Mouse (Mus musculus) hindlimb bud, embryonic 11.5 days (tissue): ENCODE results near the gene Pole4.
A peak's percentile ranks its signal among the peaks of the same experiment; 100 is the strongest.
"Not testable (repeated sequence)": the region's sequence is repeated elsewhere in the genome, so short reads cannot be mapped to it uniquely, and the experiment has no call there.

ENCODE experiments used
- DNase-seq: peaks from one replicate; pipeline ENCODE4 v3.0.0-alpha.2; 2012; ENCODE audit warnings: low read depth, low spot score; ENCODE audit errors: extremely low spot score

The Pole4 gene

DNA sequence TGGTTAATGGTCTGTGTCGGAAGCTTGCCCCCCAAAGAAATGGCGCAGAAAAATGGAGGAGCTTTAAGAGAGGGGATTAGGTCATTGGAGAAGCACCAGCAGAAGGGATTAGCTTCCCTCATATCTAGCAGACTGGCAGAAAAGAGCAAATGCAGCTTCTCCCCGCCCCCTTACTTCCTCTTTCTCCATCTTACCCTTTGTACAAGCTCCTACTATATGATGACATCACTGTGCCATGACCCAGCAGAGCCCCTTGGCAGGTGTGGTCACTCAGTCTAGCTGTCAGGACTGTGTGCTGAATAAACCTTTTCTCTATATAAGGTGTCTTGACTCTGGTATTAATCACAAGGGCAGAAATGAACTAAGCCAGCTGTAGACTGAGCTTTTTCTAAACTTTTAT lies 10.5 kb upstream of the Pole4 start:
- DNase-seq = no peak

DNA sequence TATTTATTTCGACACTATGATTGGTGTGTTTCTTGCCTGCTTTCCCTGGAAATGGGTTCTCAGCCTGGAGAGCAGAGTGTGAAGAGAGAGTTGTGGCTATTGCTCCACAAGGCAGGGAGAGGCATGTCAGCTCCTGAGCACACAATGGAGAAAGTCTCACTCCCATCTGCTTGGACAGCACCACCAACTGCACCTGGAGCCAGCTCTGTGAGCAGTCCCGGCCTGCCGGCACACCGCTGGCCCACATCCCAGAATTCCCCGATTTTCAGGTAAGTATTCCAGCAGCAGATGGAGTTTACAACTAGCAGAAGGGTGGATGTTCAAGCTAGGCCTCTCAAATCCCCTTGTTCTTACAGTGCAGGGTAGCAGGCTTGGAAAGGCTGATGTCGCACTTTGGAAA lies 10.1 kb upstream of the Pole4 start:
- DNase-seq = no peak

- DNase-seq = no peak
Observed at GRCm38 (mm10) chr6:82714841-82715240, 9.7 kb upstream of the Pole4 start.

GRCm38 (mm10) chr6:82714243-82714642 lies 9.1 kb upstream of the Pole4 start:
- DNase-seq = peak; percentile 58

GRCm38 (mm10) chr6:82707742-82708141 lies 2.6 kb upstream of the Pole4 start:
- DNase-seq = no peak

- no peak for DNase-seq
Observed at GRCm38 (mm10) chr6:82707241-82707640, 2.1 kb upstream of the Pole4 start.

- DNase-seq = no peak
Observed at GRCm38 (mm10) chr6:82703710-82704109, 1.5 kb downstream of the Pole4 start.

DNA sequence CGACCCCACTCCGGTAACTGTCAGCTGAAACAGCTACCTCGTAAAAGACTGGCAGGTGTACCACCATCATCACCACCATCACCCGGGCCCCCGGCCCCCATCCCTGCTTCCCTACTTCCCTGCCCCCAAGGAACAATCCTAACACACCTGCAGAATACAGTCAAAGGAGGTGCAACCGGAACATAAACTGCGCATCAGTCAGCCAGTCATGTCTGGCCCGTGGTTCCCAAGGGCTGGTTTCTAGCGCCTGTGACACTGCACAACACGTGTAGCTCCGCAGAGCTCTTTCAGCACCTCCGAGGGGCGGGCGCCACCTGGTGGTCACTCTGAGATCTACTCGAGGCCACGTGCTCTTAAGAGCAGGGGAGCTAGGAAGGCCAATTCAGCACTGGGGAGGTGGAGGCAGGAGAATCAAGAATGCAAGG lies 2.6 kb downstream of the Pole4 start:
- peak; percentile 42 for DNase-seq

GRCm38 (mm10) chr6:82701296-82701695 lies 3.9 kb downstream of the Pole4 start:
- DNase-seq = no peak

DNA sequence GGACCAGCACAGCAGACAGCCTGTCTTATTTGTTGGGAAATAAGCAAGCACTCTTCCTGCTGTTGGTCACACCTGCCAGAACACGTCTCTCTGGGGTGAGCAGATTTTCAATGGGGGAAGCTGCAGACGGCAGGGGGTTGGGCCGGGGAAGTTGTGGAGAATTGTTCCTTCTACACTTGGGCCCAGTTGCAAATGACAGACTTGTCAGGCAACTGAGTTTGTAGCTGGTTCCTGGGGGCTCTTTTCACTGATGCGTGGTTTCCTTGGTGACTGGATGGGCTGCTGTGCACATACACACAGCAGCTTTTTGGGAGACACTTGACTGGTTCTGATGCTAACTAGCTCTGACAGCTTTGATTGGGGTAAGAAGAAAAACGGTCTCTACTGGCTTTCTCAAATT lies 5.3 kb downstream of the Pole4 start:
- no peak for DNase-seq

DNA sequence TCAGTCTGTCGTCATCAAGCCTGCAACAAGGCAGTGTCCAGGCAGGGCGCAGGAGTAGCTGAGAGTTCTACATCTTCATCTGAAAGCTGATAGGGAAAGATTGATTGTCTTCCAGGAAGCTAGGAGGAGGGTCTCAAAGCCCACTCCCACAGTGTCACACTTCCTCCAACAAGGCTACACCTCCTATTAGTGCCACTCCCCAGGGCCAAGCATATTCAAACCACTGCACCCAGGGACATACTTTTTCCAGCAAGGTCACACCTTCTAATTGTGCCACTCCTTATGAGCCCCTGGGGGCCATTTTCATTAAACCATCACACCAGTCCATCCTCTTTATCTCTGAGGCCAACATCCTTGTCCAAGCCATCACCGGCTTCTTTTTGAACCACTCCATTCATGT lies 8.4 kb downstream of the Pole4 start:
- DNase-seq = no peak

DNA sequence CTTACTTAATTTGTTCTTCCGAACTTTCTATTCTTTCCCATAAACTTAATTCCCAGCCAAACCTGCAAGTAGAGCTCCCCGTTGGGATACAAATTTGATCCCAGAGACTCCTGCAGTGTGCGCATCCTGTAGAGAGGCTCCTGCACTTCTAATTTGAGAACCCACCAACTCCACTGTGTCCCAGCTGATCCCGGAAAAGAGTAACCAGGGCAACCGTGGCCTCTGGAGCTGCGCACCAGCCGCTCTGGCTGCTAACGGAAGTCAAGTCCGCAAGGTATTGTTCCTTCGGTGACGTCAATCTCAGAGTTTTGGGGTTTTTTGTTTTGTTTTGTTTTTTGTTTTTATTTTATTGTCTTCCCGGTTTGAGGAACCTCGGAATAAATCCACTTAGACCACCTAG lies 10.5 kb downstream of the Pole4 start:
- DNase-seq = no peak

DNA sequence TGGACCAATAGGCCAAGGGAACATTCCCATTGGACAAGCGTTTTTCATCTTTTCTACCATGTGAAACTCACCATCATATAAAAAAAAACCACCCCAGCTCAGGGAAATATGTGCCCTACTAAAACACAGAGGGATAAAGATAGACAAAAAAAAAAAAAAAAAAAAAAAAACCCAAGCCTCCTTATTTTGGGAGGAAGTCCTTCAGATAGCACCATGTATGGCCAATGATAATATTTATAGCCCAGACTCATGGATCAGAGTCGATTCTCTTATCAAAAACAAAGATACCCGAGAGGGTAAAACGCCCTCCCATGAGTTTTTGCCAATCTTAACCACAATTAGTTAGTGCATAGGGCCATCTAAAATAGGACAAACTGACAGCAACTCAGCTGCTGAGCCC lies 15.7 kb downstream of the Pole4 start:
- no peak for DNase-seq

DNA sequence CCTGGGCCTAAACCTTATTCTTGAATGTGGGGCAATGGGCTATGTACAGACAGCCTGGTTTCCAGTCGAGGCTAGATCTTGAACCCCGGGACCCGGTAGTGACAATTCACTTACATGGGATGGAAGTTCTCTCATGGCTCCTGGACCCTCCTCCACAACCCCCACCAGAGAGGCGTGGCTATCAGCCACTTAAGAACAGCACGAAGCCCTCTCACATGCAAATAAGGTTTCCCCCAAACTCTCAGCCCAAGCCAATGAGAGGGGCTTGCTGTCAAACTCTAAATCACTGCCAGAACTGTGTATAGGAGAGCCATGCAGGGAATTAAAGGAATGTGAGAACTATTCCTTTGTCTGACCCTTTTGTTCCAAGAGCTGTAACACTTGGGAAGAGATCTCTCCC lies 16.6 kb downstream of the Pole4 start:
- not testable (repeated sequence) for DNase-seq

DNA sequence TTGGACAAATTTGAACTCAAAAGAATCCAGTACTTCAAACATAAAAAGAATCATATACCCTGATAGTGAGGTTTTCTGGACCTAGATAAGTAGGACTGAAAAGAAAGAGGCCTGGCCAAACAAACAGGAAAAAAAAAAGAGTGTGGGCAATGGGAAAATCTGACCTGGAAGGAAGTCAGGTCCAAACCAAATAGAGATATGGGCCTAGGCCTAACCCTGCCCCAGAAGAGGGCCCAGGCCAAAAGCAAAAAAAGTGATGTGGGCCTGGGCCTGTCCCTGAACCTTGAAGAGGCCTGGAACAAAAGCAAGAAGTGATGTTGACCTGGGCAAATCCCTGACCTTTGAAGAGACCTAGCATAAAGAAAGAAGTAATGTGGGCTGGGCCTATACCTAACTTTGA lies 21.0 kb downstream of the Pole4 start:
- no peak for DNase-seq

DNA sequence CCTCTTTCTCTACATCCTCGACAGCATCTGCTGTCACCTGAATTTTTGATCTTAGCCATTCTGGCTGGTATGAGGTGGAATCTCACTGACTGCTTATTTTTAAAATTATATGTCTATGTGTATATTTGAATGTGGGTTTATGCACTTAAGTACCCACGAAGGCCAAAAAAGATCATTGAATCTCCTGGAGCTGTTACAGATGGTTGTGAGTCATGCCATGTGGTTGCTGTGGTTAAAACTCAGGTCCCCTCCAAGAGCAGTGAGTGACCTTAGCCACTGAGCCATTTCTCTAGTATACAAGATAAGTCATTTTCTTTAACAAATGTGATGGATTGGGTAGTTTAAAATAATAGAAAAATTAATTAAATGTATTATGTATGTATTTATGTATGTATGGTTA lies 25.9 kb downstream of the Pole4 start:
- DNase-seq = not testable (repeated sequence)

DNA sequence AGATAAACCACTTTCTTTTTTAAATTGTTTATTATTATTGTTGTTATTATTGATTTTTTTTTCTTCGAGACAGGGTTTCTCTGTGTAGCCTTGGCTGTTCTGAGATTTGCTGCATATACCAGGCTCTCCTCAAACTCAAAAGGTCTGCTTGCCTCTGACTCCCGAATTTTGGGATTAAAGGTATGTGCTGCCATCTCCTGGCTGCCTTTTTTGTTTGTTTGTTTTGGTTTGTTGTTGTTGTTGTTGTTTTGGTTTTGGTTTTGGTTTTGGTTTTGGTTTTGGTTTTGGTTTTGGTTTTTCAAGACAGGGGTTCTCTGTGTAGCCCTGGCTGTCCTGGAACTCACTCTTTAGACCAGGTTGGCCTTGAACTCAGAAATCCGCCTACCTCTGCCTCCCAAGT lies 27.5 kb downstream of the Pole4 start:
- not testable (repeated sequence) for DNase-seq

GRCm38 (mm10) chr6:82666480-82666879 lies 38.7 kb downstream of the Pole4 start:
- DNase-seq = no peak

DNA sequence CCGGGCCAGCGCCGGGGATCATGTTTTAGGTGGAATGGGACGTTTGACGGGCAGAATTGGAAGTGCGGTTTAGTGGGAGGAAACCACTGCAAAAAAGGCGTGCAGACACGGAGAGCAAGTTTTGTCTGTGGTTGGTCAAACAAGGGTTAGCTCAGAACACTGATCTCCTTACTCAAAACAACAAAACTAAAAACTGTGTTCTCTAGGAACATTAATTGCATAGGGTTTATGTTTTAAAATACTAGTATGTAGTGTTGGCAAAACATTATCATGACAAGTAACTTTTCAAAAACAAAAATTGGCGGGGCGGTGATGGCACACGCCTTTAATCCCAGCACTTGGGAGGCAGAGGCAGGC lies 52.0 kb downstream of the Pole4 start:
- peak; percentile 3 for DNase-seq

DNA sequence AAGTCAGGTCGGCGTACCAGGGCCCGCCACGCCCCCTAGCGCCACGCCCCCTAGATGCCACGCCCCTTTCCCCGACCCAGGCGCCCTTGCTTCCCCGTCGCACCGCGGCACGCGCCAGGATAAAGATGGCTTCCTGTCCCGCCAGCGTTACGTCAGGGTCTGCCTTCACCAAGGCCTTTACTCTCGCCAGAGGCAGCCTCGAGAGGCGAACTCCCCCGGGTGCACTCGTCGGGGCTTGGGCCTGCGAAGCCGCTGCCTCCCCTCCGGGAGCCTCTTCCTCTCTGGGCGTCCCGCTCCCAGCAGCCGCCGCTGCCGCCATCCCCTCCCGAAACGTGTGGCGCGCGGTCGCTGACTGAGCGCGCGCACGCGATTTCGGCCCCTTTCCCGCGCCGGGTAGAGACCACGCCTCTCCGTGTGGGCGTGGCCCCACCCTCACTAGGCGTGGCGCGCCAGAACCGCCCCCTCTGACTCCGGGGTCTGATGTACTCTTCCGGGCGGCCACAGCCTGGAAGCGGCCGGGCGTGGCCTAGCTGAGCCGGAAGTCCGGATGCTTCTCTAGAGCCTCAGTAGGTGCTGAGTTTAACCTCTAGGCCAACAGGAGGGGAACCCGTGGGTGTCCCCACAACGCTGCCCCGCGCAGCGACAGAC lies 52.5 kb downstream of the Pole4 start:
- peak; percentile 67 for DNase-seq

DNA sequence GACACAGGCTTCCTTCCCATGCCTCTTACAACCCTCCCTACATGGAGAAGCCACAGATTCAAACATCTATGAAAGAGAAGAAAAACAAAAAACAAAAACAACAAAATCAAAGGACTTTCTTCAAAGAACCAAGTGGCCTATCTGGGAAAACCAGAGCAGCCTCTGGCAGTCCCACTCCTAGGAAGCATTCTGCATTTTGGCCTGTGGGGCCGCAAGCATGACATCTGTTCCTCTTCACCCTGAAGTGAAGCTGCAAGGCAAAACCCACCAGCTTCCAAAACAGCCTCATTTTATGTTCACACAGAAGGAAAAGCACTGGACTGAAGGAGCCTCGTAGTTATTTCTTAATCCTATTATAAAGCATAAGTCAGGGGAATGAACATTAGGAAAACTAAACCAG lies 56.1 kb downstream of the Pole4 start:
- no peak for DNase-seq

- no peak for DNase-seq
Observed at GRCm38 (mm10) chr6:82647940-82648655, 57.1 kb downstream of the Pole4 start.

DNA sequence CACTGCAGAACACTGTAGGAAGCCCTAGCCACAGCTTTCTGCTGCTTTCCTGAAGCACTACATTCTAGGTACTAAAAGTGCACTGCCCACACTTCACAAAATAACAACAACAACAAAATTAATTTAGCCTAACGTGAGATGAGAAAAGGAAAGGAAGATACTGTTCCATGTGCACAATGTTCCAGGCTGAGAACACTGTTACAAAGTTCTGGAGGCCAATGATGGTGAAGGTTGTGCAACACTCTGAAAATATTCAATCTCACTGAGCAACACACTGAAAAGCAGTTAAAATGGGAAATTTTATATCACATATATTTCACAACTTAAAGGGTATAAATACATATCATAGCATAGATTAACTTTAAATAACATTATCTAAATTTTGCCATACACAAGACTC lies 58.2 kb downstream of the Pole4 start:
- DNase-seq = no peak
